Mouse (Mus musculus) limb, embryonic 13.5 days (tissue): ENCODE data around the gene BC003965. TPM values are rescaled to one million over a fixed set of nuclear protein-coding genes. Genes with fewer than 3 reads are reported as not detected.
A peak's percentile ranks its signal among the peaks of the same experiment; 100 is the strongest.
"Not testable (repeated sequence)": the region's sequence is repeated elsewhere in the genome, so short reads cannot be mapped to it uniquely, and the experiment has no call there.

Experiments used
- ATAC-seq: fragments of 200-750 bp; cut with Nextera tagmentation; 2 replicates; pipeline ENCODE4 v1.8.0; 2017; ENCODE audit warnings: low read depth, moderate number of reproducible peaks, moderate TSS enrichment; ENCODE audit not compliant: low FRiP score
- H3K27ac ChIP-seq: fragments of 300-500 bp; sonication (generic); 2 replicates; pipeline ENCODE4 v1.5.1; 2015; ENCODE audit warnings: inconsistent platforms, mild to moderate bottlenecking, moderate library complexity
- H3K27me3 ChIP-seq: fragments of 300-500 bp; sonication (generic); 2 replicates; pipeline ENCODE4 v1.6.1; 2015; ENCODE audit warnings: mild to moderate bottlenecking, inconsistent platforms
- H3K36me3 ChIP-seq: fragments of 300-500 bp; sonication (generic); 2 replicates; pipeline ENCODE4 v1.6.1; 2015; ENCODE audit warnings: inconsistent platforms, mild to moderate bottlenecking, moderate library complexity
- H3K4me1 ChIP-seq: fragments of 300-500 bp; sonication (generic); 2 replicates; pipeline ENCODE4 v1.6.1; 2015; ENCODE audit warnings: inconsistent platforms
- H3K4me2 ChIP-seq: fragments of 300-500 bp; sonication (generic); replicated peaks from 2 replicates; pipeline ENCODE4 v1.6.1; 2015; ENCODE audit warnings: inconsistent platforms, mild to moderate bottlenecking, moderate library complexity
- H3K4me3 ChIP-seq: fragments of 300-500 bp; sonication (generic); 2 replicates; pipeline ENCODE4 v1.5.1; 2015; ENCODE audit warnings: moderate library complexity, mild to moderate bottlenecking, inconsistent platforms
- H3K9ac ChIP-seq: fragments of 300-500 bp; sonication (generic); 2 replicates; pipeline ENCODE4 v1.6.1; 2015; ENCODE audit warnings: mild to moderate bottlenecking, inconsistent platforms
- H3K9me3 ChIP-seq: fragments of 300-500 bp; sonication (generic); 2 replicates; pipeline ENCODE4 v1.6.1; 2016; ENCODE audit warnings: inconsistent platforms
- WGBS: fragments of 180-500 bp; shearing (Covaris S2); methylation state at CpG from one replicate; pipeline ENCODE4 v1.1.7; 2015; 5-methylcytosine and 5-hydroxymethylcytosine counted together
- polyA plus RNA-seq: library from polyadenylated mRNA; unstranded; fragments of >200 nt; fragmentation: Nextera tagmentation; extraction: Ambion mirVana; gene quantifications from 2 replicates; pipeline ENCODE4 v1.2.1, GENCODE M21; 2015

Gene BC003965
- polyA plus RNA-seq, 1 experiment from 2014 or later: 34.5 TPM

- no peak for ATAC-seq
- H3K4me3 ChIP-seq: no peak overlapping the region
- H3K4me1 ChIP-seq: peaks cover 17% of the 10 kb centered on the region
- H3K9ac ChIP-seq: peak overlapping the region; percentile 45
- 78% methylated on average over 1 of the region's 1 CpGs for WGBS
- H3K27me3 ChIP-seq: no peaks in the 10 kb centered on the region
- peaks cover 56% of the 10 kb centered on the region for H3K36me3 ChIP-seq
- no peak overlapping the region for H3K4me2 ChIP-seq
- no peaks in the 10 kb centered on the region for H3K9me3 ChIP-seq
- H3K27ac ChIP-seq: no peak overlapping the region
These were observed 36.4 kb downstream of the BC003965 start for GRCm38 (mm10) chr17:25220746-25221145.

- Histone ChIP-seq H3K4me2 (peak overlapping the region; percentile 82), H3K27me3 (no peaks in the 10 kb centered on the region), H3K9me3 (no peaks in the 10 kb centered on the region), H3K4me1 (peaks cover 17% of the 10 kb centered on the region), H3K27ac (peak overlapping the region; percentile 28; the same call in 1 of the 2 replicates), H3K9ac (peak overlapping the region; percentile 66), H3K36me3 (peaks cover 59% of the 10 kb centered on the region), H3K4me3 (peak overlapping the region; percentile 48)
- 2% methylated on average over 17 of the region's 30 CpGs for WGBS
- peak; percentile 88 for ATAC-seq
These were observed 37.6 kb downstream of the BC003965 start for GRCm38 (mm10) chr17:25221821-25222503.

- H3K27me3 ChIP-seq, H3K27ac ChIP-seq, H3K9me3 ChIP-seq: not testable (repeated sequence)
- peaks cover 17% of the 10 kb centered on the region for H3K4me1 ChIP-seq
- H3K4me3 ChIP-seq: peak overlapping the region; percentile 48
- peak; percentile 86 for ATAC-seq
- H3K36me3 ChIP-seq: peaks cover 57% of the 10 kb centered on the region
- H3K9ac ChIP-seq: 0 out of 2 replicates have a peak overlapping the region, but pooled peaks have one; percentile 50
- peak overlapping the region; percentile 82 for H3K4me2 ChIP-seq
- 12% methylated on average over 14 of the region's 28 CpGs for WGBS
These were observed 38.2 kb downstream of the BC003965 start for GRCm38 (mm10) chr17:25222504-25222940.

GRCm38 (mm10) chr17:25222951-25223601, 38.7 kb downstream of the BC003965 start:
- Histone ChIP-seq H3K27me3 (no peaks in the 10 kb centered on the region), H3K9me3 (no peaks in the 10 kb centered on the region), H3K9ac (no peak overlapping the region), H3K4me2 (peak overlapping the region; percentile 82), H3K4me1 (peaks cover 17% of the 10 kb centered on the region), H3K4me3 (peak overlapping the region; percentile 48), H3K27ac (no peak overlapping the region), H3K36me3 (peaks cover 56% of the 10 kb centered on the region)
- no peak for ATAC-seq
- 45% methylated on average over 6 of the region's 6 CpGs for WGBS

GRCm38 (mm10) chr17:25224586-25225222, 40.4 kb downstream of the BC003965 start:
- no peak overlapping the region for H3K4me3 ChIP-seq
- H3K9me3 ChIP-seq: no peaks in the 10 kb centered on the region
- no peak overlapping the region for H3K4me2 ChIP-seq
- no peak overlapping the region for H3K9ac ChIP-seq
- H3K4me1 ChIP-seq: peaks cover 17% of the 10 kb centered on the region
- H3K27me3 ChIP-seq: no peaks in the 10 kb centered on the region
- 90% methylated on average over 7 of the region's 7 CpGs for WGBS
- H3K27ac ChIP-seq: no peak overlapping the region
- H3K36me3 ChIP-seq: peaks cover 55% of the 10 kb centered on the region
- ATAC-seq: no peak

- no peak overlapping the region for H3K4me3 ChIP-seq
- H3K4me1 ChIP-seq: peaks cover 16% of the 10 kb centered on the region
- no peaks in the 10 kb centered on the region for H3K9me3 ChIP-seq
- H3K4me2 ChIP-seq: no peak overlapping the region
- no peak for ATAC-seq
- H3K36me3 ChIP-seq: peaks cover 59% of the 10 kb centered on the region
- no peaks in the 10 kb centered on the region for H3K27me3 ChIP-seq
- H3K27ac ChIP-seq: no peak overlapping the region
- no peak overlapping the region for H3K9ac ChIP-seq
- WGBS: 87% methylated on average over 4 of the region's 4 CpGs
These were observed 41.3 kb downstream of the BC003965 start for GRCm38 (mm10) chr17:25225659-25226058.

- H3K9ac ChIP-seq: no peak overlapping the region
- no peaks in the 10 kb centered on the region for H3K4me1 ChIP-seq
- ATAC-seq: no peak
- H3K27ac ChIP-seq: no peak overlapping the region
- H3K27me3 ChIP-seq: no peaks in the 10 kb centered on the region
- no peak overlapping the region for H3K4me2 ChIP-seq
- H3K4me3 ChIP-seq: no peak overlapping the region
- peaks cover 65% of the 10 kb centered on the region for H3K36me3 ChIP-seq
- WGBS: 84% methylated on average over 5 of the region's 5 CpGs
- H3K9me3 ChIP-seq: no peaks in the 10 kb centered on the region
These were observed 43.6 kb downstream of the BC003965 start for GRCm38 (mm10) chr17:25227991-25228390.

- not testable (repeated sequence) for H3K4me3 ChIP-seq, ATAC-seq, H3K27ac ChIP-seq, H3K4me1 ChIP-seq, H3K27me3 ChIP-seq, H3K4me2 ChIP-seq, H3K9me3 ChIP-seq, H3K9ac ChIP-seq
- WGBS: 75% methylated on average over 14 of the region's 17 CpGs
- H3K36me3 ChIP-seq: peaks cover 67% of the 10 kb centered on the region
These were observed 45.8 kb downstream of the BC003965 start for GRCm38 (mm10) chr17:25230014-25230655.

- no peaks in the 10 kb centered on the region for H3K4me1 ChIP-seq
- WGBS: 96% methylated on average over 3 of the region's 3 CpGs
These were observed 46.3 kb downstream of the BC003965 start for GRCm38 (mm10) chr17:25230700-25231099.

GRCm38 (mm10) chr17:25231621-25232020, 47.3 kb downstream of the BC003965 start:
- H3K4me1 ChIP-seq, H3K4me3 ChIP-seq, H3K27me3 ChIP-seq, H3K9me3 ChIP-seq, H3K4me2 ChIP-seq, H3K27ac ChIP-seq, ATAC-seq, H3K9ac ChIP-seq: not testable (repeated sequence)
- peaks cover 67% of the 10 kb centered on the region for H3K36me3 ChIP-seq
- 93% methylated on average over 6 of the region's 11 CpGs for WGBS

More at GRCm38 (mm10) chr17:25230700-25231099, 46.3 kb downstream of the BC003965 start:
- no peaks in the 10 kb centered on the region for H3K27me3 ChIP-seq
- no peak overlapping the region for H3K9ac ChIP-seq
- no peak for ATAC-seq
- H3K4me3 ChIP-seq: no peak overlapping the region
- H3K4me2 ChIP-seq: no peak overlapping the region
- H3K9me3 ChIP-seq: no peaks in the 10 kb centered on the region
- no peak overlapping the region for H3K27ac ChIP-seq
- peaks cover 67% of the 10 kb centered on the region for H3K36me3 ChIP-seq

GRCm38 (mm10) chr17:25235635-25236034, 51.3 kb downstream of the BC003965 start:
- WGBS: 85% methylated on average over 9 of the region's 9 CpGs
- peaks cover 8% of the 10 kb centered on the region for H3K4me1 ChIP-seq
- no peak overlapping the region for H3K4me2 ChIP-seq
- no peaks in the 10 kb centered on the region for H3K9me3 ChIP-seq
- no peak overlapping the region for H3K4me3 ChIP-seq
- peaks cover 33% of the 10 kb centered on the region for H3K36me3 ChIP-seq
- no peak overlapping the region for H3K27ac ChIP-seq
- no peaks in the 10 kb centered on the region for H3K27me3 ChIP-seq
- no peak for ATAC-seq
- H3K9ac ChIP-seq: no peak overlapping the region
